Mouse (Mus musculus) inflammation-experienced regulatory T-cells, adult 6 months (primary cell): Measurements from ENCODE around the gene Sfpq. TPM values are rescaled to one million over a fixed set of nuclear protein-coding genes. Genes with fewer than 3 reads are reported as not detected.

ENCODE experiments used
- ATAC-seq: one replicate; pipeline ENCODE4 v1.8.0; 2017
- polyA plus RNA-seq, 3 experiments: library from polyadenylated mRNA; unstranded; fragments of 100-300 nt; shearing (Covaris generic); gene quantifications; one replicate each; pipeline ENCODE4 v1.2.1; 2017

The Sfpq gene
- polyA plus RNA-seq, 3 experiments from 2014 or later, result 36.0 to 64.5 (median 57.7) TPM

GRCm38 (mm10) chr4:127027228-127028190, 6.4 kb downstream of the Sfpq start:
- no peak for ATAC-seq

GRCm38 (mm10) chr4:127037158-127037557, 16.0 kb downstream of the Sfpq start:
- ATAC-seq, result no peak

- ATAC-seq, result no peak
Observed at GRCm38 (mm10) chr4:127037908-127038827, 17.0 kb downstream of the Sfpq start.

- no peak for ATAC-seq
Observed at GRCm38 (mm10) chr4:127038828-127039349, 17.8 kb downstream of the Sfpq start.

GRCm38 (mm10) chr4:127039871-127040483, 18.9 kb downstream of the Sfpq start:
- no peak for ATAC-seq

GRCm38 (mm10) chr4:127043540-127043939, 22.4 kb downstream of the Sfpq start:
- ATAC-seq, result peak; percentile 55

GRCm38 (mm10) chr4:127051121-127051520, 30.0 kb downstream of the Sfpq start:
- ATAC-seq, result no peak

GRCm38 (mm10) chr4:127053071-127053470, 31.9 kb downstream of the Sfpq start:
- ATAC-seq, result no peak

GRCm38 (mm10) chr4:127054522-127055198, 33.5 kb downstream of the Sfpq start:
- peak; percentile 28 for ATAC-seq

GRCm38 (mm10) chr4:127060585-127061290, 39.6 kb downstream of the Sfpq start, which contains the start of gene Zmym1:
Gene Zmym1, minus strand, starts transcription at chr4:127061152.
- ATAC-seq, result peak; percentile 96

- no peak for ATAC-seq
Observed at GRCm38 (mm10) chr4:127064051-127064450, 42.9 kb downstream of the Sfpq start.

- ATAC-seq, result no peak
Observed at GRCm38 (mm10) chr4:127074915-127075314, 53.8 kb downstream of the Sfpq start.

GRCm38 (mm10) chr4:127076875-127077548, 55.9 kb downstream of the Sfpq start, which contains the start of gene Zmym6:
Gene Zmym6, plus strand, starts transcription at chr4:127077383.
- peak; percentile 94 for ATAC-seq

GRCm38 (mm10) chr4:127080806-127081205, 59.7 kb downstream of the Sfpq start:
- no peak for ATAC-seq

- ATAC-seq, result no peak
Observed at GRCm38 (mm10) chr4:127083131-127083530, 62.0 kb downstream of the Sfpq start.

GRCm38 (mm10) chr4:127085761-127086160, 64.6 kb downstream of the Sfpq start:
- ATAC-seq, result no peak
